Mouse (Mus musculus) MEL (cell line): ENCODE results near the gene Crxos. TPM values are rescaled to one million over a fixed set of nuclear protein-coding genes. Genes with fewer than 3 reads are reported as not detected.
"Not testable (repeated sequence)": the region's sequence is repeated elsewhere in the genome, so short reads cannot be mapped to it uniquely, and the experiment has no call there.

Experiments
- DNase-seq: peaks from one replicate; pipeline ENCODE4 v3.0.0; 2011; ENCODE audit warnings: low read depth, low spot score
- H3K27ac ChIP-seq: 2 replicates; pipeline ENCODE4 v1.5.1; 2012; ENCODE audit warnings: low read depth, mild to moderate bottlenecking, control low read depth, low read length, moderate library complexity; ENCODE audit not compliant: control insufficient read depth
- H3K27me3 ChIP-seq, 2 experiments: fragments of 150-350 bp in 1 of 2; sonication (generic) in 1 of 2; 2 replicates each; pipeline ENCODE4 v1.6.1; 2012; ENCODE audit warnings: low read length in 2 of 2, mild to moderate bottlenecking in 2 of 2, improper control_type of control experiment in 1 of 2, moderate library complexity in 1 of 2; ENCODE audit not compliant: insufficient read depth in 2 of 2, control insufficient read depth in 1 of 2
- H3K36me3 ChIP-seq, 2 experiments: 2 replicates each; pipeline ENCODE4 v1.6.1; 2012 to 2014; ENCODE audit warnings: low read length in 2 of 2, improper control_type of control experiment in 1 of 2, inconsistent platforms in 1 of 2, mild to moderate bottlenecking in 1 of 2; ENCODE audit not compliant: insufficient read depth in 2 of 2, control insufficient read depth in 1 of 2
- H3K4me1 ChIP-seq, 2 experiments: fragments of 150-350 bp in 1 of 2; sonication (generic) in 1 of 2; 2 replicates each; pipeline ENCODE4 v1.6.1; 2012; ENCODE audit warnings: low read length in 2 of 2, improper control_type of control experiment in 1 of 2, mild to moderate bottlenecking in 1 of 2; ENCODE audit not compliant: insufficient read depth in 2 of 2, control insufficient read depth in 1 of 2
- H3K4me3 ChIP-seq, 2 experiments: fragments of 150-350 bp in 1 of 2; sonication (generic) in 1 of 2; 2 replicates each; pipeline ENCODE4 v1.5.1; 2012; ENCODE audit warnings: low read depth in 2 of 2, low read length in 2 of 2, mild to moderate bottlenecking in 2 of 2, moderate library complexity in 2 of 2, control low read depth in 1 of 2, improper control_type of control experiment in 1 of 2; ENCODE audit not compliant: control insufficient read depth in 1 of 2, insufficient read depth in 1 of 2
- H3K79me2 ChIP-seq: 2 replicates; pipeline ENCODE4 v1.6.1; 2012; ENCODE audit warnings: mild to moderate bottlenecking, low read length, moderate library complexity; ENCODE audit not compliant: control insufficient read depth, poor library complexity, insufficient read depth
- H3K9ac ChIP-seq: 2 replicates; pipeline ENCODE4 v1.6.1; 2012; ENCODE audit warnings: low read depth, mild to moderate bottlenecking, control low read depth, low read length, moderate library complexity; ENCODE audit not compliant: control insufficient read depth, poor library complexity, severe bottlenecking
- H3K9me3 ChIP-seq: fragments of 150-350 bp; sonication (generic); replicated peaks from 2 replicates; pipeline ENCODE4 v1.6.1; 2012; ENCODE audit warnings: mild to moderate bottlenecking, low read length, improper control_type of control experiment, moderate library complexity; ENCODE audit not compliant: insufficient read depth
- ELF1 ChIP-seq: IDR thresholded peaks from 2 replicates; pipeline ENCODE4 v1.6.1; 2014; ENCODE audit warnings: low read depth, mild to moderate bottlenecking, inconsistent platforms, low read length, improper control_type of control experiment, moderate library complexity
- GABPA ChIP-seq: IDR thresholded peaks from 2 replicates; pipeline ENCODE4 v1.6.1; 2012; ENCODE audit warnings: low read depth, mild to moderate bottlenecking, inconsistent platforms, low read length, improper control_type of control experiment, moderate library complexity
- HCFC1 ChIP-seq: IDR thresholded peaks from 2 replicates; pipeline ENCODE4 v1.6.1; 2012; ENCODE audit warnings: low read depth, mild to moderate bottlenecking, inconsistent platforms, low read length, improper control_type of control experiment, moderate library complexity
- MAFK ChIP-seq: IDR thresholded peaks from 2 replicates; pipeline ENCODE4 v1.6.1; 2011; ENCODE audit warnings: low read depth, mild to moderate bottlenecking, low read length, improper control_type of control experiment, borderline replicate concordance
- MXI1 ChIP-seq: IDR thresholded peaks from 2 replicates; pipeline ENCODE4 v1.6.1; 2011; ENCODE audit warnings: mild to moderate bottlenecking, low read depth, low read length, improper control_type of control experiment
- POLR2AphosphoS2 ChIP-seq: IDR thresholded peaks from 2 replicates; pipeline ENCODE4 v1.6.1; 2011; ENCODE audit warnings: low read length, improper control_type of control experiment
- POLR2AphosphoS5 ChIP-seq: IDR thresholded peaks from 2 replicates; pipeline ENCODE4 v1.6.1; 2012; ENCODE audit warnings: low read depth, borderline replicate concordance, mild to moderate bottlenecking, inconsistent platforms, low read length, moderate library complexity, mixed read lengths
- SMC3 ChIP-seq: IDR thresholded peaks from 2 replicates; pipeline ENCODE4 v1.6.1; 2011; ENCODE audit warnings: low read depth, low read length, improper control_type of control experiment
- TBP ChIP-seq: IDR thresholded peaks from 2 replicates; pipeline ENCODE4 v1.8.0; 2011; ENCODE audit warnings: low read depth, low read length, improper control_type of control experiment
- polyA plus RNA-seq, 2 experiments: library from polyadenylated mRNA; stranded (reverse) in 1 of 2; unstranded in 1 of 2; fragments of >175 nt in 1 of 2; fragments of >200 nt in 1 of 2; gene quantifications; 2 replicates each; pipeline versions ENCODE4 v1.2.1 to v1.2.4; 2012; ENCODE audit warnings: low replicate concordance in 2 of 2, low read depth in 1 of 2; ENCODE audit not compliant: insufficient read length in 2 of 2, insufficient read depth in 1 of 2, missing spikeins in 1 of 2
- total RNA-seq: library from RNA; depleted of rRNA; stranded (reverse); fragments of 300-350 nt; gene quantifications from 2 replicates; pipeline ENCODE4 v1.2.3, GENCODE M21; 2012

The Crxos gene
- total and polyA plus RNA-seq, 3 experiments = 0.10 TPM; not detected in 2

DNA sequence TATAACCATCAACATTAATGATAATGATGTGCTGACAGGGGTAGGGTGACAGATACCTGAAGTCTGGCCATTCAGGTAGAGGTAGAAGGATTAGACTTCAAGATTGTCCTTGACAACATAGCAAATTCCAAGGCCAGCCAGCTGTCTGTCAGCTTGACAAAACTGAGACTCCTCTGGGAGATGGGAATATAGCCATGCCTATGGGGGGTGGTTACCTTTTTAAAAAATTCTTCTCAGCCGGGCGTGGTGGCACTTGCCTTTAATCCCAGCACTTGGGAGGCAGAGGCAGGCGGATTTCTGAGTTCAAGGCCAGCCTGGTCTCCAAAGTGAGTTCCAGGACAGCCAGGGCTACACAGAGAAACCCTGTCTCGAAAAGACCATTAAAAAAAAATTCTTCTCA is 33.3 kb downstream of the Crxos start:
- not testable (repeated sequence) for DNase-seq, H3K9ac ChIP-seq, H3K9me3 ChIP-seq, H3K4me1 ChIP-seq
- peak; percentile 25; the same call in 1 of the 2 replicates for TF ChIP-seq POLR2AphosphoS2
- TF ChIP-seq, all 39 proteins: peak for 1; not testable (repeated sequence) for 38
- H3K79me2 ChIP-seq, H3K27ac ChIP-seq, H3K36me3 ChIP-seq, H3K4me3 ChIP-seq, H3K27me3 ChIP-seq: not testable (repeated sequence)

DNA sequence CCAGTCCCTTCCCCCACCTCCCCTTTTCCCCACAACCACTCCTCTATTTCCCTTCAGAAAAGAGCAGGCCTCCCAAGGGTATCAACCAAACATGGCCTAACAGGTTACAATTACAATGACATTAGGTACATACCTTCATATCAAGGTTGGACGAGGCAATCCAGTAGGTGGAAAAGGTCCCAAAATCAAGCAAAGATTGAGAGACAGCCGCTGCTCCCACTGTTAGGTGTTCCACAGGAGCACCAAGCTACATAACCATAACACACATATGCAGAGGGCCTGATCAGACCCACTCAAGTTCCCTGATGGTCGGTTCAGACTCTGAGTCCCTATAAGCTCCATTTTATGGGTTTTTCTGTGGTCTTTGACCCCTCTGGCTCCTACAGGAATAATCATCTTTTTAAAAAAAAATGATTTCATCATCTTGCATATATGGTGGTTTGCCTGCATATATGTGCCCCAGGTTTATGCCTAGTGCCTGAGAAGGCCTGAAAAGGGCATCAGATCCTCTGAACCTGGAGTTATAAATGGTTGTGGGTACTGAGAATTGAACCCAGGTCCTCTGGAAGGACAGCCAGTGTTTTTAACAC is 33.8 kb downstream of the Crxos start:
- H3K9me3 ChIP-seq = no peaks in the 10 kb centered on the region
- H3K4me3 ChIP-seq = no peak overlapping the region
- H3K4me1 ChIP-seq = peaks cover 0 to 6% of the 10 kb centered on the region in 2 experiments; a peak in 3 of 4 replicates
- TF ChIP-seq MXI1 (no peak), ELF1 (no peak), SMC3 (no peak), POLR2AphosphoS2 (peak; percentile 44), TBP (no peak)
- peaks cover 11% of the 10 kb centered on the region for H3K79me2 ChIP-seq
- H3K27me3 ChIP-seq = no peaks in the 10 kb centered on the region
- peaks cover 0 to 4% of the 10 kb centered on the region in 2 experiments; a peak in 2 of 4 replicates for H3K36me3 ChIP-seq
- DNase-seq = no peak
- no peak overlapping the region for H3K9ac ChIP-seq
- no peak overlapping the region for H3K27ac ChIP-seq

DNA sequence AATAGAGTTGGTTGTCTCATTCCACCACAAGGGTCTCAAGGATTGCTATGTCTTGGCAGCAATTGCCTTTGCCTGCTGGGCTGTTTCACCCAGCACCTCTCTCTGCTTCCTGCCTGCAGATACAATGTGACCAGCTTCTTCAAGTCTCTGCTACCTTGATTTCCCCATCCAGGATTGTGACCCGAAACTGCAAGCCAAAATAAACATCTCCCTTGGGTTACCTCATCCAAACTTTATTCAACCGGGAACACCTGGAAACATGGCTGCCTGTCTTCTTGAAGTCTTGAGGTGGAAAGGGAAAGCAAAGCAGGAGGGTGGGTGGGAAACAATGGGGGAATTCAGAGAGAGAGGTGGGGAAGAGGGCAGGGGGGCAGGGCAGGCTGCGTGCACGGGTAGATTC is 34.6 kb downstream of the Crxos start:
- H3K27ac ChIP-seq = no peak overlapping the region
- no peak for TF ChIP-seq MAFK
- TF ChIP-seq HCFC1 = no peak
- no peak for TF ChIP-seq ELF1
- no peak for TF ChIP-seq POLR2AphosphoS5
- no peak for TF ChIP-seq GABPA
- H3K4me1 ChIP-seq = peaks cover 0 to 6% of the 10 kb centered on the region in 2 experiments; a peak in 3 of 4 replicates
- H3K9ac ChIP-seq = no peak overlapping the region
- H3K79me2 ChIP-seq = peaks cover 19% of the 10 kb centered on the region
- peaks cover 0 to 4% of the 10 kb centered on the region in 2 experiments; a peak in 2 of 4 replicates for H3K36me3 ChIP-seq
- no peaks in the 10 kb centered on the region for H3K27me3 ChIP-seq
- H3K4me3 ChIP-seq = no peak overlapping the region
- DNase-seq = no peak
- H3K9me3 ChIP-seq = no peaks in the 10 kb centered on the region
